Mouse (Mus musculus) bone marrow macrophage, adult 2 months (primary cell): ENCODE data around the gene Cdh13. TPM values are rescaled to one million over a fixed set of nuclear protein-coding genes. Genes with fewer than 3 reads are reported as not detected.

Experiments used
- H3K27ac ChIP-seq: 2 replicates; pipeline ENCODE4 v1.5.1; 2012; ENCODE audit warnings: low read depth, low read length; ENCODE audit not compliant: insufficient read depth
- H3K4me1 ChIP-seq: 2 replicates; pipeline ENCODE4 v1.6.1; 2012; ENCODE audit warnings: low read length; ENCODE audit not compliant: control insufficient read depth, insufficient read depth
- H3K4me3 ChIP-seq: 2 replicates; pipeline ENCODE4 v1.5.1; 2012; ENCODE audit warnings: mild to moderate bottlenecking, low read length, moderate library complexity; ENCODE audit not compliant: insufficient read depth
- CTCF ChIP-seq: IDR thresholded peaks from 2 replicates; pipeline ENCODE4 v1.5.1; 2012; ENCODE audit warnings: low read depth, mild to moderate bottlenecking, low read length, moderate library complexity
- POLR2A ChIP-seq: IDR thresholded peaks from 2 replicates; pipeline ENCODE4 v1.6.1; 2012; ENCODE audit warnings: mild to moderate bottlenecking, low read depth, low read length, borderline replicate concordance
- polyA plus RNA-seq: library from polyadenylated mRNA; stranded (reverse); fragments of >200 nt; gene quantifications from 2 replicates; pipeline ENCODE4 v1.2.4, GENCODE M21; 2012; ENCODE audit not compliant: missing spikeins, insufficient read depth, insufficient read length

Cdh13 gene
- polyA plus RNA-seq, 1 experiment: not detected

GRCm38 (mm10) chr8:118689849-118690248 is 406.3 kb downstream of the Cdh13 start:
- Histone ChIP-seq H3K27ac (no peak overlapping the region), H3K4me1 (no peaks in the 10 kb centered on the region), H3K4me3 (no peak overlapping the region)
- TF ChIP-seq POLR2A (no peak), CTCF (no peak)

GRCm38 (mm10) chr8:118701312-118701880 is 417.9 kb downstream of the Cdh13 start:
- TF ChIP-seq CTCF (no peak), POLR2A (no peak)
- no peak overlapping the region for H3K27ac ChIP-seq
- no peaks in the 10 kb centered on the region for H3K4me1 ChIP-seq
- no peak overlapping the region for H3K4me3 ChIP-seq

GRCm38 (mm10) chr8:118709366-118709765 is 425.8 kb downstream of the Cdh13 start:
- Histone ChIP-seq H3K4me3 (no peak overlapping the region), H3K27ac (no peak overlapping the region), H3K4me1 (no peaks in the 10 kb centered on the region)
- TF ChIP-seq CTCF (no peak), POLR2A (no peak)

GRCm38 (mm10) chr8:118711631-118712030 is 428.1 kb downstream of the Cdh13 start:
- H3K4me3 ChIP-seq: no peak overlapping the region
- no peaks in the 10 kb centered on the region for H3K4me1 ChIP-seq
- no peak overlapping the region for H3K27ac ChIP-seq
- no peak for TF ChIP-seq POLR2A
- TF ChIP-seq CTCF: no peak

GRCm38 (mm10) chr8:118713111-118713510 is 429.6 kb downstream of the Cdh13 start:
- Histone ChIP-seq H3K4me1 (no peaks in the 10 kb centered on the region), H3K27ac (no peak overlapping the region), H3K4me3 (no peak overlapping the region)
- no peak for TF ChIP-seq POLR2A
- no peak for TF ChIP-seq CTCF

GRCm38 (mm10) chr8:118713596-118713995 is 430.1 kb downstream of the Cdh13 start:
- Histone ChIP-seq H3K4me1 (no peaks in the 10 kb centered on the region), H3K4me3 (no peak overlapping the region), H3K27ac (no peak overlapping the region)
- TF ChIP-seq CTCF: no peak
- TF ChIP-seq POLR2A: no peak

- Histone ChIP-seq H3K4me3 (no peak overlapping the region), H3K4me1 (no peaks in the 10 kb centered on the region), H3K27ac (no peak overlapping the region)
- no peak for TF ChIP-seq POLR2A
- no peak for TF ChIP-seq CTCF
Observed at GRCm38 (mm10) chr8:118722896-118723295, 439.4 kb downstream of the Cdh13 start.

GRCm38 (mm10) chr8:118725651-118726050 is 442.1 kb downstream of the Cdh13 start:
- Histone ChIP-seq H3K4me3 (no peak overlapping the region), H3K4me1 (no peaks in the 10 kb centered on the region), H3K27ac (no peak overlapping the region)
- TF ChIP-seq POLR2A: no peak
- no peak for TF ChIP-seq CTCF

GRCm38 (mm10) chr8:118741781-118742180 is 458.2 kb downstream of the Cdh13 start:
- no peak overlapping the region for H3K27ac ChIP-seq
- no peak overlapping the region for H3K4me3 ChIP-seq
- no peaks in the 10 kb centered on the region for H3K4me1 ChIP-seq
- no peak for TF ChIP-seq POLR2A
- TF ChIP-seq CTCF: no peak

GRCm38 (mm10) chr8:118744991-118745390 is 461.5 kb downstream of the Cdh13 start:
- H3K4me1 ChIP-seq: no peaks in the 10 kb centered on the region
- no peak overlapping the region for H3K27ac ChIP-seq
- H3K4me3 ChIP-seq: no peak overlapping the region
- no peak for TF ChIP-seq POLR2A
- no peak for TF ChIP-seq CTCF
